Mouse (Mus musculus) hindbrain, embryonic 15.5 days (tissue): ENCODE data around the gene Agpat4. TPM values are rescaled to one million over a fixed set of nuclear protein-coding genes. Genes with fewer than 3 reads are reported as not detected.

ENCODE experiments used
- ATAC-seq: fragments of 200-750 bp; cut with Nextera tagmentation; 2 replicates; pipeline ENCODE4 v1.8.0; 2017; ENCODE audit warnings: low read depth, moderate number of reproducible peaks, moderate TSS enrichment; ENCODE audit not compliant: low FRiP score
- H3K27ac ChIP-seq: fragments of 300-500 bp; sonication (generic); replicated peaks from 2 replicates; pipeline ENCODE4 v1.5.1; 2015; ENCODE audit warnings: mild to moderate bottlenecking, inconsistent platforms
- H3K27me3 ChIP-seq: fragments of 300-500 bp; sonication (generic); 2 replicates; pipeline ENCODE4 v1.6.1; 2015; ENCODE audit warnings: control low read depth, inconsistent platforms
- H3K36me3 ChIP-seq: fragments of 300-500 bp; sonication (generic); 2 replicates; pipeline ENCODE4 v1.6.1; 2015; ENCODE audit warnings: control low read depth, inconsistent platforms
- H3K4me1 ChIP-seq: fragments of 300-500 bp; sonication (generic); replicated peaks from 2 replicates; pipeline ENCODE4 v1.6.1; 2015; ENCODE audit warnings: control low read depth, inconsistent platforms
- H3K4me2 ChIP-seq: fragments of 300-500 bp; sonication (generic); 2 replicates; pipeline ENCODE4 v1.6.1; 2015; ENCODE audit warnings: moderate library complexity, mild to moderate bottlenecking, inconsistent platforms
- H3K4me3 ChIP-seq: fragments of 300-500 bp; sonication (generic); 2 replicates; pipeline ENCODE4 v1.5.1; 2015; ENCODE audit warnings: mild to moderate bottlenecking, inconsistent platforms
- H3K9ac ChIP-seq: fragments of 300-500 bp; sonication (generic); 2 replicates; pipeline ENCODE4 v1.6.1; 2015; ENCODE audit warnings: inconsistent platforms
- H3K9me3 ChIP-seq: fragments of 300-500 bp; sonication (generic); 2 replicates; pipeline ENCODE4 v1.6.1; 2016; ENCODE audit warnings: control low read depth, inconsistent platforms
- WGBS: fragments of 180-500 bp; shearing (Covaris S2); methylation state at CpG from one replicate; pipeline ENCODE4 v1.1.7; 2015; 5-methylcytosine and 5-hydroxymethylcytosine counted together
- polyA plus RNA-seq: library from polyadenylated mRNA; unstranded; fragments of >200 nt; fragmentation: Nextera tagmentation; extraction: Ambion mirVana; gene quantifications from 2 replicates; pipeline ENCODE4 v1.2.1, GENCODE M21; 2015

The Agpat4 gene
- polyA plus RNA-seq, 1 experiment from 2014 or later, result 63.4 TPM

DNA sequence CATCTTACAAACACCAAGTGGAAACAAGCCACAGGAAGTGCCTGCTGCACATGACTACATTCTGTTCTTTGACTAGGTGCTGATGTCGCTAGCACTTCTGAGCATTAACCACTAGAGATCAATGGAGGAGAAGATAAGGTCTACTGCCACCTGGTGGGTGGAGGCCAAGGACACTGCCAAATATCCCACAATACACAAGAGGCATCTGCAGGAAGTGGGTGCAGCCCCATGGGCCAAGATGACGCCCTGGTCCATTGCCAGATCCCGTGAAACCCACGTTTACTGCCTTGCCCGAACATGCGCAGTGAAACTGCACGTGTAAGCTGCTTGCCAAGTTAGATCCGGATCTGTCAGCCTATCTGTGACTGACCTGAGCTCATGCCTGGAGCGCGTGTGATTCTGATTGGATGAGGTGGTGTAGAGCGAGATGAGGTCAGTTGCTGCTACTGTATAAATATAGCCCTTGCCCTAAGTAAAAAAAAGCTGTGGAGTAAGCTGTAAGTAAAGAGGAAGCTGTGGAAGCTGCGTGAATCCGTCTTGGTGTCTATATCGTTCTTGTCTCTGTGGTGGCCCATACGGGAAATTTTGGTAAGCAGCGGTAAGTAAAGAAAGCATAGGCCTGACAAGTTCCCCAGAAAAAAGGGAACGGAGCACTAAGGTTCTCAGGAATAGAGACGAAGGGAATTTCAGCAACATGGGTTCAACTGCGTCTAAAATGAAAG is 131.4 kb downstream of the Agpat4 start:
- no peak overlapping the region for H3K4me3 ChIP-seq
- WGBS, result 97% methylated on average over 19 of the region's 19 CpGs
- no peaks in the 10 kb centered on the region for H3K27me3 ChIP-seq
- H3K4me1 ChIP-seq, result no peaks in the 10 kb centered on the region
- H3K9me3 ChIP-seq, result no peaks in the 10 kb centered on the region
- H3K36me3 ChIP-seq, result peaks cover 70% of the 10 kb centered on the region
- no peak overlapping the region for H3K4me2 ChIP-seq
- H3K27ac ChIP-seq, result no peak overlapping the region
- H3K9ac ChIP-seq, result no peak overlapping the region
- ATAC-seq, result no peak

DNA sequence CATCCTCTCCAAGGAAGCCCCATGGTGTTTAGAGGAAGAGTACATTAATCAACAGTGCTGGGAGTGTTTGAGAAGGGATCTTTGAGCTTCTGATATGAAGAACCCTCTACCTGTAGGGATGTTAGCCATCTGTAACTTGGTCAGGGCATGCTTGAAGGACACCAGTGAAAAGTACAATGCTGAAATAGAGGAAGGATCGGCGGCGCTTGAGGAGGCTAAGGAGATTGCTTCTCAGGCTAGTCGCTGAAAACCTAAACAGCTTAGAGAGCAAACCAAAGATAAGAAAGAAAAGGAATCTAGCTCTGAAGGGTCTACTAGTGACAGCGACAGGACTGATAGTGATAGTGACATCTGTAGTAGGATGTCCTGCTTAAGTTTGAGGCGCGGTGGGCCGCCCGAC is 132.1 kb downstream of the Agpat4 start:
- WGBS, result 97% methylated on average over 9 of the region's 9 CpGs
- Histone ChIP-seq H3K27me3 (no peaks in the 10 kb centered on the region), H3K9ac (no peak overlapping the region), H3K27ac (no peak overlapping the region), H3K4me1 (no peaks in the 10 kb centered on the region), H3K36me3 (peaks cover 75% of the 10 kb centered on the region), H3K4me3 (no peak overlapping the region), H3K9me3 (no peaks in the 10 kb centered on the region), H3K4me2 (no peak overlapping the region)
- no peak for ATAC-seq

DNA sequence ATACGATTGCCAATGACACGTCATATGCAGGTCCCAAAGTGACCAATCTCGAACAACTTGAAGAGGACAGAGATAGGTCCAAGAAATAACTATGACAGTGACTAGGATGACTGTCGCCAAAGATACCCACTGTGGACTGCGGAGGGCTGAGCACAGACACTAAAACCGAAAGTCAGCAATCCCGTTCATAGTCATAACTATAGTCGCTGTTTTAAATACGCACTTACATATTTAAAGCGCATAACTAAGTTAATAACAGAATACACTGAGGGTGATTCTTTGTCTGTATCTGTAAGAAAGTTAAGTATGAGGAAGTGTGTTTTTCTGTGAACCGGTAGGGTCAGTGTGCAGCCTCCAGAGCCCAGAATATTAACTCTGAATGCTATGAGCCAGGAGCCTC is 137.6 kb downstream of the Agpat4 start:
- no peak overlapping the region for H3K4me2 ChIP-seq
- WGBS, result 96% methylated on average over 11 of the region's 11 CpGs
- no peaks in the 10 kb centered on the region for H3K27me3 ChIP-seq
- no peak overlapping the region for H3K27ac ChIP-seq
- H3K4me3 ChIP-seq, result no peak overlapping the region
- H3K36me3 ChIP-seq, result peaks cover 80% of the 10 kb centered on the region
- no peaks in the 10 kb centered on the region for H3K4me1 ChIP-seq
- H3K9ac ChIP-seq, result no peak overlapping the region
- no peaks in the 10 kb centered on the region for H3K9me3 ChIP-seq
- no peak for ATAC-seq

- no peak for ATAC-seq
- WGBS, result 83% methylated on average over 6 of the region's 6 CpGs
- H3K27me3 ChIP-seq, result no peaks in the 10 kb centered on the region
Observed at GRCm38 (mm10) chr17:12258517-12258916, 140.0 kb downstream of the Agpat4 start.

GRCm38 (mm10) chr17:12259957-12260356 is 141.5 kb downstream of the Agpat4 start:
- ATAC-seq, result no peak
- Histone ChIP-seq H3K36me3 (peaks cover 42% of the 10 kb centered on the region), H3K9me3 (no peaks in the 10 kb centered on the region), H3K4me1 (no peaks in the 10 kb centered on the region), H3K27ac (no peak overlapping the region), H3K4me2 (no peak overlapping the region), H3K4me3 (no peak overlapping the region), H3K27me3 (no peaks in the 10 kb centered on the region), H3K9ac (no peak overlapping the region)
- WGBS, result 90% methylated on average over 8 of the region's 8 CpGs

More at GRCm38 (mm10) chr17:12258517-12258916, 140.0 kb downstream of the Agpat4 start:
- Histone ChIP-seq H3K4me3 (no peak overlapping the region), H3K9me3 (no peaks in the 10 kb centered on the region), H3K4me1 (no peaks in the 10 kb centered on the region), H3K9ac (no peak overlapping the region), H3K27ac (no peak overlapping the region), H3K4me2 (no peak overlapping the region), H3K36me3 (peaks cover 56% of the 10 kb centered on the region)

GRCm38 (mm10) chr17:12261376-12261775 is 142.9 kb downstream of the Agpat4 start:
- Histone ChIP-seq H3K4me2 (no peak overlapping the region), H3K36me3 (peaks cover 28% of the 10 kb centered on the region), H3K9me3 (no peaks in the 10 kb centered on the region), H3K4me3 (no peak overlapping the region), H3K9ac (no peak overlapping the region), H3K4me1 (peaks cover 12% of the 10 kb centered on the region), H3K27ac (no peak overlapping the region), H3K27me3 (no peaks in the 10 kb centered on the region)
- no peak for ATAC-seq
- 86% methylated on average over 7 of the region's 7 CpGs for whole genome bisulfite sequencing

DNA sequence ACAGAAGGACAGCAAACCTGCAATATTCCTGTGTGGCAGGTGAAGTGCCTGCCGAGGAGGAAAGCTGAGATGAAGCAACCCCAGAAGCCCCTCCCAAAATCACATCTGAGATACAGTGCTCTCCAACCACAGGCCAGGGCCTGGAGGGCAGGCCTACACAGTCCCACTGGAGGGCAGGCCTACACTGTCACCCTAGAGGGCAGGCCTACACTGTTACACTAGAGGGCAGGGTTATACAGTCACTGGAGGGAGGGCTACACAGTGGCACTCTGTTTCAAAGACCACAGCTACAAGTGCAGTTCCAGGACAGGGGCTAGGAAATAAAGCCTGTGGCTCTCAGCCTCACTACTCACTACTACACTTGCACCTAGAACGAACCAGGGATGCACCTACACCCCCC is 143.4 kb downstream of the Agpat4 start:
- no peak overlapping the region for H3K4me3 ChIP-seq
- peaks cover 24% of the 10 kb centered on the region for H3K36me3 ChIP-seq
- no peak overlapping the region for H3K27ac ChIP-seq
- H3K4me1 ChIP-seq, result peaks cover 17% of the 10 kb centered on the region
- 0 out of 2 replicates have a peak, but pooled peaks have one; percentile 31 for ATAC-seq
- 83% methylated on average over 2 of the region's 2 CpGs for WGBS
- no peaks in the 10 kb centered on the region for H3K9me3 ChIP-seq
- no peak overlapping the region for H3K9ac ChIP-seq
- no peaks in the 10 kb centered on the region for H3K27me3 ChIP-seq
- no peak overlapping the region for H3K4me2 ChIP-seq

- Histone ChIP-seq H3K9ac (no peak overlapping the region), H3K4me1 (peaks cover 26% of the 10 kb centered on the region), H3K4me2 (no peak overlapping the region), H3K27me3 (no peaks in the 10 kb centered on the region), H3K4me3 (no peak overlapping the region), H3K27ac (no peak overlapping the region), H3K9me3 (no peaks in the 10 kb centered on the region), H3K36me3 (peaks cover 14% of the 10 kb centered on the region)
- WGBS, result 93% methylated on average over 8 of the region's 8 CpGs
- no peak for ATAC-seq
Observed at GRCm38 (mm10) chr17:12262851-12263250, 144.3 kb downstream of the Agpat4 start.

DNA sequence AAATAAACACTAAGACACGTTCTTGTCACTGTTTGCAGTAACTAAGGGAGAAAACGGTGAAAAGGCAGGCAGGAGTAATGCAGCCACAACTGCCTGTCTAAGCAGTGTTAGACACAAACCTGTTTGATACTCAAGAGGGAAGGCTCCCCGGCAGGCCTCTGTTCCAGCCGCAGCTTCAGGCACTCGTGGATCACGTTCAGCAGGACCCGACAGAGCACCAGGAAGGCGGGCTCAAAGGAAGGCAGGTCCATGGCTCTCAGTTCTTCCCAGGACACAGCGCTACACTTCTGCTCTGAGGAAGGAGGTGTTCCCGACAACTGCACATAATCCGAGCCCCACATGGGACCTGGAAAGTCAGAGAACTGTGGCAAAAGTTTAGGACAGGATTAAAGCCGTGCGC is 145.3 kb downstream of the Agpat4 start:
- peaks cover 10% of the 10 kb centered on the region for H3K36me3 ChIP-seq
- no peak overlapping the region for H3K4me3 ChIP-seq
- H3K27ac ChIP-seq, result no peak overlapping the region
- H3K4me2 ChIP-seq, result no peak overlapping the region
- no peak overlapping the region for H3K9ac ChIP-seq
- H3K4me1 ChIP-seq, result peaks cover 33% of the 10 kb centered on the region
- WGBS, result 88% methylated on average over 13 of the region's 13 CpGs
- H3K9me3 ChIP-seq, result no peaks in the 10 kb centered on the region
- no peaks in the 10 kb centered on the region for H3K27me3 ChIP-seq
- ATAC-seq, result no peak

DNA sequence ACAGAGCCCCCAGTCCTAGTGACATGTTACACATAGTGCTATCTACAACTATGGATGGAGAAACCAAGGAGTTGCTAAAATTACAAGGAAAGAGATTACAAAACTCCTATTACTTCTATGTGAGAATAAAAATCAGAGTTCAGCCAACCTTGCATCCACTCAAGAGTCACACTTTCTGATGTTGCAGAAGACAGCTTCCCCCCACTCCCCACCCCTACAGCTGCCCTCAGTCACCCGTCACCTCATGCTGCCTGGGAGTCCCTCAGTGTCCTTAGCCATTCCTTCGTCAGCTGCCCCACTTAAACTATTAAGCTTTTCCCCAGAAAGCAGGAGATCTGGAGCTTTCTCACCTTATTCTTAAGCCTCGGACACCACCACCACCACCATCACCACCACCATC is 145.8 kb downstream of the Agpat4 start:
- Histone ChIP-seq H3K9me3 (no peaks in the 10 kb centered on the region), H3K4me3 (no peak overlapping the region), H3K27ac (no peak overlapping the region), H3K4me2 (no peak overlapping the region), H3K36me3 (peaks cover 9% of the 10 kb centered on the region), H3K27me3 (no peaks in the 10 kb centered on the region), H3K9ac (no peak overlapping the region), H3K4me1 (peaks cover 34% of the 10 kb centered on the region)
- no peak for ATAC-seq
- 92% methylated on average over 3 of the region's 3 CpGs for WGBS

- H3K4me2 ChIP-seq, result peak overlapping the region; percentile 7; the same call in 1 of the 2 replicates
- H3K4me3 ChIP-seq, result no peak overlapping the region
- no peaks in the 10 kb centered on the region for H3K9me3 ChIP-seq
- H3K4me1 ChIP-seq, result peaks cover 34% of the 10 kb centered on the region
- peak; percentile 76 for ATAC-seq
- WGBS, result 54% methylated on average over 21 of the region's 21 CpGs
- H3K27me3 ChIP-seq, result no peaks in the 10 kb centered on the region
- H3K9ac ChIP-seq, result no peak overlapping the region
- peaks cover 11% of the 10 kb centered on the region for H3K36me3 ChIP-seq
- peak overlapping the region; percentile 35 for H3K27ac ChIP-seq
Observed at GRCm38 (mm10) chr17:12265969-12266925, 147.7 kb downstream of the Agpat4 start.

DNA sequence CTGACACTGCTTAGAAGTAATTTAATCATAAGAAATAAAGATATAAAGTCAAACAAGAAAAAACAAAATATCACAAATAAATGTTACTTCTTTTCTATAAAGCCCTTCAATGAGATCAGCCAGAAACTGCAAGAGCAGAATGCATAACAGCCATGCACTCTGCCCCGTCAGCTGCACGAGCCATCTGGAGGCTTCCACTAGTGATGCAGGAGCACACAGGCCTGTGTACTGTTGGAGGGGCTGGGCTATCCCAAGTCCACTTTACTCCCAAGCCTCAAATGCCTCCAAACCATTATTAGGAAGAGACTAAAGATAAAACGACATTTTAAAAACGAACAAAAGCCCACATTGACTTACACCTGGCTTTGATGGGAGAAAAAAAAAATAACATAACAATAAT is 149.6 kb downstream of the Agpat4 start:
- Histone ChIP-seq H3K27me3 (no peaks in the 10 kb centered on the region), H3K4me3 (no peak overlapping the region), H3K4me1 (peaks cover 34% of the 10 kb centered on the region), H3K9me3 (no peaks in the 10 kb centered on the region), H3K27ac (no peak overlapping the region), H3K36me3 (peaks cover 20% of the 10 kb centered on the region), H3K9ac (no peak overlapping the region), H3K4me2 (no peak overlapping the region)
- no peak for ATAC-seq
- 65% methylated on average over 4 of the region's 4 CpGs for WGBS
